Mouse (Mus musculus): ENCODE measurements around the gene Gm3642. TPM values are rescaled to one million over a fixed set of nuclear protein-coding genes. Genes with fewer than 3 reads are reported as not detected.
"Not testable (repeated sequence)": the region's sequence is repeated elsewhere in the genome, so short reads cannot be mapped to it uniquely, and the experiment has no call there.

Gene Gm3642
- polyA plus RNA-seq (2016; fragmentation: Nextera tagmentation; extraction: Ambion mirVana) = not detected in 2 replicates

GRCm38 (mm10) chr14:6840211-6840610 lies at the start of gene Gm3642:
Gm3642 (minus strand) TSS chr14:6840311.
- not testable (repeated sequence) for ATAC-seq (ENCODE audit: low FRiP score)

GRCm38 (mm10) chr14:6889521-6890012 lies 49.5 kb upstream of the Gm3642 start, which contains the start of gene Gm3667:
Gm3667 (minus strand) TSS chr14:6889962.
- H3K9me3 ChIP-seq; H3K27ac ChIP-seq; H3K4me1 ChIP-seq; ATAC-seq (ENCODE audit: low FRiP score); H3K36me3 ChIP-seq (replicated peaks); H3K27me3 ChIP-seq: not testable (repeated sequence)
- Histone ChIP-seq H3K9ac (peak within 1 kb of the TSS; percentile 49), H3K4me3 (replicated peaks) (peak within 1 kb of the TSS; percentile 47), H3K4me2 (peak within 1 kb of the TSS; percentile 57)
- 0% methylated on average over 10 of the region's 43 CpGs for WGBS

More at GRCm38 (mm10) chr14:6840211-6840610, at the start of gene Gm3642:
- not testable (repeated sequence) for H3K9ac ChIP-seq; H3K27me3 ChIP-seq; H3K9me3 ChIP-seq; H3K36me3 ChIP-seq (replicated peaks); H3K27ac ChIP-seq; H3K4me1 ChIP-seq; H3K4me3 ChIP-seq (replicated peaks); H3K4me2 ChIP-seq
- WGBS = no CpG with 5 or more reads among the region's 3 CpGs

GRCm38 (mm10) chr14:6888811-6889210 lies 48.7 kb upstream of the Gm3642 start:
- ATAC-seq (ENCODE audit: low FRiP score); H3K4me1 ChIP-seq; H3K9ac ChIP-seq; H3K9me3 ChIP-seq; H3K27ac ChIP-seq; H3K36me3 ChIP-seq (replicated peaks); H3K27me3 ChIP-seq: not testable (repeated sequence)
- H3K4me2 ChIP-seq = peak overlapping the region; percentile 57
- peak overlapping the region; percentile 47 for H3K4me3 ChIP-seq (replicated peaks)
- WGBS = 11% methylated on average over 5 of the region's 5 CpGs

- H3K4me1 ChIP-seq; H3K27ac ChIP-seq; H3K36me3 ChIP-seq (replicated peaks); H3K9me3 ChIP-seq; H3K9ac ChIP-seq; H3K4me2 ChIP-seq; H3K27me3 ChIP-seq; H3K4me3 ChIP-seq (replicated peaks); ATAC-seq (ENCODE audit: low FRiP score): not testable (repeated sequence)
- 89% methylated on average over 3 of the region's 3 CpGs for WGBS
These were observed 16.8 kb downstream of the Gm3642 start for GRCm38 (mm10) chr14:6823297-6823696.

Other genes starting within 250 kb of the Gm3642 start
- 0.41 TPM in 1 of 2 replicates, not detected in the other for gene Gm3629, start 249.7 kb downstream of the Gm3642 start, polyA plus RNA-seq (2016; fragmentation: Nextera tagmentation; extraction: Ambion mirVana)
- gene Gm3460, start 217.9 kb downstream of the Gm3642 start, polyA plus RNA-seq (2016; fragmentation: Nextera tagmentation; extraction: Ambion mirVana) = not detected in 2 replicates
- gene Gm10251, start 156.1 kb downstream of the Gm3642 start, polyA plus RNA-seq (2016; fragmentation: Nextera tagmentation; extraction: Ambion mirVana) = not detected in 2 replicates
- 0.31 TPM in 1 of 2 replicates, not detected in the other for gene Gm8050, start 120.1 kb downstream of the Gm3642 start, polyA plus RNA-seq (2016; fragmentation: Nextera tagmentation; extraction: Ambion mirVana)
- gene Gm3636, start 98.0 kb downstream of the Gm3642 start, polyA plus RNA-seq (2016; fragmentation: Nextera tagmentation; extraction: Ambion mirVana) = 7.9 and 8.9 TPM in 2 replicates
- gene Gm8362, start 65.9 kb downstream of the Gm3642 start, polyA plus RNA-seq (2016; fragmentation: Nextera tagmentation; extraction: Ambion mirVana) = not detected in 2 replicates
- gene Gm3667, start 49.7 kb upstream of the Gm3642 start, polyA plus RNA-seq (2016; fragmentation: Nextera tagmentation; extraction: Ambion mirVana) = 2.4 and 2.9 TPM in 2 replicates
- not detected in 2 replicates for gene Gm6356, start 133.5 kb upstream of the Gm3642 start, polyA plus RNA-seq (2016; fragmentation: Nextera tagmentation; extraction: Ambion mirVana)
- 1.5 and 1.7 TPM in 2 replicates for gene Gm10406, start 187.1 kb upstream of the Gm3642 start, polyA plus RNA-seq (2016; fragmentation: Nextera tagmentation; extraction: Ambion mirVana)
- gene Gm3685, start 204.7 kb upstream of the Gm3642 start, polyA plus RNA-seq (2016; fragmentation: Nextera tagmentation; extraction: Ambion mirVana) = 0.23 TPM in 1 of 2 replicates, not detected in the other

All from forebrain, embryonic 12.5 days (tissue).